In the genomic region with DNA sequence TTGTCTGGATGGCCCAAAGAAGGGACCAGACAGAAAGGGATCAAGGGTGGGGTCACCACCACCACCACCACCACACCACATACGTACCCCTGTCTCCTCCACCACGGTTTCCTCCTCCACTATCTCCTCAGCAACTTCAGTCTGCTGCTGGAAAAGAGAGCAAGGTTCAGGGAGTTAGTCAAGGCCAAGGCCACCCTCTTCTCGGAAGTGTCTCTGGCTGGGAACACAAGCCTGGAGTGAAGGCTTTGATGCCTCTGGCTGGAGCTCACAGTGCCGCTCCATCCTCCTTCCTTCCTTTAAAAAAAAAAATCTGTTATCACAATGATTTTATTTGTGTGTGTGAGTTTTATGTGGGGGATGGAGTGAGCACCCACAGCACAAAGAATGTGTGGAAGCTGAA, we compare ENCODE assay signal across 13 mouse cellular contexts. TPM values are rescaled to one million over a fixed set of nuclear protein-coding genes. Genes with fewer than 3 reads are reported as not detected.
DNase-seq lines count a peak whose midpoint lies in the region; ATAC-seq and TF ChIP-seq lines count a peak whose summit lies in the region.
"Had no signal": no experiment of that assay in that cellular context is flagged by ENCODE, and none has a peak within 500 bp of the region (broad histone marks: within the 10 kb centered on the region; RNA-seq: fewer than 3 reads in every experiment).

No protein-coding gene starts in this region.

- peak overlapping the region; percentile 10 to 73 for H3K27ac ChIP-seq in heart, embryonic 14.5 days (replicated peaks in 1 of 2; ENCODE audit: control insufficient read depth in 1 of 2, insufficient read depth in 1 of 2, low read depth in 2 of 2, low read length in 2 of 2)
- H3K27ac ChIP-seq in heart, embryonic 10.5 days: no peak overlapping the region
- H3K27ac ChIP-seq in layer of hippocampus, adult 2 months: peak overlapping the region; percentile 55; the same call in 1 of the 2 replicates
- 0 out of 2 replicates have a peak overlapping the region, but pooled peaks have one; percentile 23 for H3K27ac ChIP-seq in spleen, adult 2 months (ENCODE audit: insufficient read depth, low read length)
- H3K27ac ChIP-seq: hindbrain, postnatal 0 days had no signal

- peaks cover 8 to 15% of the 10 kb centered on the region in 2 experiments for H3K4me1 ChIP-seq in heart, embryonic 14.5 days (ENCODE audit: control insufficient read depth in 2 of 2, insufficient read depth in 2 of 2, low read length in 2 of 2)
- H3K4me1 ChIP-seq in heart, embryonic 10.5 days: peaks cover 21% of the 10 kb centered on the region; the same call in 1 of the 2 replicates
- no peaks in the 10 kb centered on the region for H3K4me1 ChIP-seq in spleen, adult 2 months (ENCODE audit: control insufficient read depth, insufficient read depth, insufficient read length)

- no peak overlapping the region for H3K4me2 ChIP-seq in heart, embryonic 14.5 days (ENCODE audit: low read length)

- ATAC-seq in heart, embryonic 14.5 days (ENCODE audit: insufficient number of reproducible peaks, insufficient read depth, low FRiP score, low read depth): no peak
- ATAC-seq: forebrain, postnatal 0 days; hindbrain, postnatal 0 days had no signal

- H3K9ac ChIP-seq in heart, embryonic 14.5 days (ENCODE audit: low read length): no peak overlapping the region
- H3K9ac ChIP-seq: forebrain, postnatal 0 days had no signal

- WGBS in heart, embryonic 14.5 days: 87% methylated on average over 4 of the region's 4 CpGs
- WGBS in heart, embryonic 10.5 days: 93% methylated on average over 4 of the region's 4 CpGs
- 82% methylated on average over 4 of the region's 4 CpGs for WGBS in spleen, adult 2 months

- H3K36me3 ChIP-seq in heart, embryonic 14.5 days (ENCODE audit: control insufficient read depth, insufficient read depth, low read length): peaks cover 100% of the 10 kb centered on the region
- peaks cover 98% of the 10 kb centered on the region for H3K36me3 ChIP-seq in heart, embryonic 10.5 days
- no peaks in the 10 kb centered on the region for H3K36me3 ChIP-seq in spleen, adult 2 months (ENCODE audit: control insufficient read depth, insufficient read depth, low read length)

- TF ChIP-seq CTCF in layer of hippocampus, adult 2 months (conservative IDR thresholded peaks at IDR 0.05): no peak
- TF ChIP-seq CTCF in spleen, adult 2 months (IDR thresholded peaks at IDR 0.05; ENCODE audit: extremely low read depth, insufficient read depth, insufficient read length, insufficient replicate concordance): no peak

- no peaks in the 10 kb centered on the region for H3K9me3 ChIP-seq in heart, embryonic 14.5 days (ENCODE audit: control insufficient read depth, low read length)
- no peaks in the 10 kb centered on the region for H3K9me3 ChIP-seq in heart, embryonic 10.5 days

- TF ChIP-seq POLR2A in spleen, adult 2 months (IDR thresholded peaks at IDR 0.05; ENCODE audit: low read depth, low read length): no peak

- H3K4me3 ChIP-seq in heart, embryonic 14.5 days (ENCODE audit: control insufficient read depth in 1 of 2, insufficient read depth in 1 of 2, low read depth in 1 of 2, low read length in 2 of 2): no peak overlapping the region
- H3K4me3 ChIP-seq in heart, embryonic 10.5 days: no peak overlapping the region
- no peak overlapping the region for H3K4me3 ChIP-seq in layer of hippocampus, adult 2 months
- H3K4me3 ChIP-seq in spleen, adult 2 months (ENCODE audit: extremely low read depth, insufficient read depth, insufficient read length): no peak overlapping the region

- H3K27me3 ChIP-seq in heart, embryonic 14.5 days (ENCODE audit: control insufficient read depth, insufficient read depth, low read length): no peaks in the 10 kb centered on the region
- no peaks in the 10 kb centered on the region for H3K27me3 ChIP-seq in heart, embryonic 10.5 days (ENCODE audit: insufficient read depth, poor library complexity, severe bottlenecking)
- H3K27me3 ChIP-seq in spleen, adult 2 months (ENCODE audit: control insufficient read depth, insufficient read depth, low read length): no peaks in the 10 kb centered on the region

- DNase-seq in heart, embryonic 10.5 days (ENCODE audit: low spot score): no peak
- no peak for DNase-seq in layer of hippocampus, adult 2 months (ENCODE audit: low spot score in 2 of 2)
- no peak for DNase-seq in layer of hippocampus, adult 8-10 months (ENCODE audit: low spot score in 2 of 2)
- no peak for DNase-seq in spleen, adult 2 months (ENCODE audit: low read depth in 1 of 2, low spot score in 2 of 2)
- DNase-seq in spleen, postnatal 14 days (ENCODE audit: low spot score in 2 of 2): no peak
- no peak for DNase-seq in Muller cell, postnatal 12 days (ENCODE audit: inconsistent ontology term)
- DNase-seq: cerebellum, adult 18-20 months; forebrain, postnatal 0 days; heart, adult 18-20 months; liver had no signal

RNA-seq across cellular contexts. Expression of a gene that starts 15.8 kb away (rescaled TPM):
- polyA plus RNA-seq in heart, embryonic 14.5 days (2014; fragmentation: Nextera tagmentation; extraction: Ambion mirVana): 1,748 and 1,849 TPM in 2 replicates
- 995 and 1,097 TPM in 2 replicates for polyA plus RNA-seq in heart, embryonic 10.5 days (2016; fragmentation: Nextera tagmentation; extraction: Ambion mirVana)
- 100 to 1,000 TPM; 274 to 288 TPM for total RNA-seq in layer of hippocampus, adult 2 months (2021)
- total RNA-seq in layer of hippocampus, adult 8-10 months (2022): 100 to 1,000 TPM; 259 to 443 (median 324) TPM
- polyA plus RNA-seq in spleen, adult 2 months (2012; rRNA removed): 427 and 627 TPM in 2 replicates
- total RNA-seq: megakaryocyte-erythroid progenitor cell, adult 5-6 weeks had no signal

RNA-seq across cellular contexts. Expression of a gene that starts 53.9 kb away (rescaled TPM):
- 311 and 354 TPM in 2 replicates for polyA plus RNA-seq in heart, embryonic 14.5 days (2014; fragmentation: Nextera tagmentation; extraction: Ambion mirVana)
- polyA plus RNA-seq in heart, embryonic 10.5 days (2016; fragmentation: Nextera tagmentation; extraction: Ambion mirVana): 269 and 273 TPM in 2 replicates
- 10 to 100 TPM; 88.4 to 92.4 TPM for total RNA-seq in layer of hippocampus, adult 2 months (2021)
- total RNA-seq in layer of hippocampus, adult 8-10 months (2022): 100 to 1,000 TPM in 2 of 4 experiments, 10 to 100 TPM in 2; 82.1 to 124 (median 98.0) TPM
- polyA plus RNA-seq in spleen, adult 2 months (2012; rRNA removed): 237 and 367 TPM in 2 replicates
